Mouse (Mus musculus) brain, embryonic 14.5 days (tissue): ENCODE results near the gene Plxdc1.

Experiments
- CTCF ChIP-seq: fragments of 200-500 bp; IDR thresholded peaks from 2 replicates; pipeline ENCODE4 v1.5.1; 2012; ENCODE audit warnings: inconsistent platforms, mild to moderate bottlenecking, moderate library complexity, borderline replicate concordance; ENCODE audit not compliant: insufficient read depth, insufficient read length; ENCODE audit errors: extremely low read depth
- POLR2A ChIP-seq: fragments of 200-500 bp; IDR thresholded peaks from 2 replicates; pipeline ENCODE4 v1.6.1; 2012; ENCODE audit warnings: mild to moderate bottlenecking, inconsistent platforms, borderline replicate concordance; ENCODE audit not compliant: poor library complexity, insufficient read depth, insufficient read length, severe bottlenecking; ENCODE audit errors: extremely low read depth

DNA sequence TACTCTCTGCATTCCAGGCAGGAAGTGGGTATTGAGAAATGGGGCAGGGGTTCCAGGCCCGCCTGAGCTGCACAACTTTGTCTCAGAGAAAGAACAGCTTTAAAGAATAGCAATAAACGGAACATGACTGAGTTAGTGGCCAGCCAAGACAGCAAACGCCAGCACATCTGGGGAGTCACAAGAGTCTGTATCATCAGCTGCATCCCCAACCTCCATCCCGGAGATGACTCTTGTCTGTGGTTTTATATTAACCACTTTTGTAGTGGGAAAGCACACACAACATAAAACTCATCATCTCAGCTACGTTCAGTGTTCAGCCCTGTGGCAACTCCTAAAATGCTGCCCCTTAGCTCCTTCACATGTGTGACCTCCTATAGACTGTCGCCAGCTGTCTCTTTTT, 84.4 kb downstream of the Plxdc1 start:
- TF ChIP-seq CTCF (no peak), POLR2A (no peak)
